Mouse (Mus musculus): Measurements from ENCODE around the gene Ap1s1. TPM values are rescaled to one million over a fixed set of nuclear protein-coding genes. Genes with fewer than 3 reads are reported as not detected.

Ap1s1 gene
- total and polyA plus RNA-seq, 2 experiments from 2014 or later = 105 to 335 TPM

DNA sequence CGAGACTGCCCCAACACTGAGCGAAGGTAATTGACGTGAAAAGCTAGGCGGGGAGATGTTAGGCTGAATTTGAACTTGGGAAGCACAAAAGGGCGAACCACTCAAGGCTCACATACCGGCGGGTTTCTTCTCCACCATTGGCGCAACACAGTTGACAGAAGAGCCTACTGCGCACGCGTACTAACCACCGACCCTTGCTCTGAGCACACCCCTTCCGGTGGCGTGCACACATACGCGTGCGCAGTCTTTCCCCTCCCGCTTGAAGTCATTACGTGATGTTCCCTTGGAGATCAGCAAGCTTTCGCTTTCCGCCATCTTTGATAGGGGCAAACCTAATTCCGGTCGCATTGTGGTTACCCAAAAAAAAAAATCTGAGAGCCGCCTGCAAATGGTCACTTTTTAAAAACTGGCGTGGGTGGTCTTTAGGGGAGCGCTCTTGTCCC lies 59.2 kb downstream of the Ap1s1 start, which contains the start of gene Plod3:
Plod3 (plus strand) TSS at position 325 of the 443 bp plus-strand sequence.
- DNase-seq = peak; percentile 100
- Histone ChIP-seq H3K4me1 (ENCODE audit: insufficient read depth) (peaks cover 3% of the 10 kb centered on the region; the same call in 1 of the 2 replicates), H3K27ac (ENCODE audit: low read depth, low read length) (peak within 1 kb of the TSS; percentile 96), H3K27me3 (ENCODE audit: insufficient read depth, low read length) (no peaks in the 10 kb centered on the region), H3K4me3 (ENCODE audit: low read depth, low read length) (peak within 1 kb of the TSS; percentile 98), H3K9me3 (ENCODE audit: low read length) (no peaks in the 10 kb centered on the region), H3K9ac (peak within 1 kb of the TSS; percentile 99), H3K36me3 (ENCODE audit: insufficient read depth) (peaks cover 54% of the 10 kb centered on the region), H3K4me2 (ENCODE audit: low read depth) (peak within 1 kb of the TSS; percentile 91)
- TF ChIP-seq CTCF (IDR thresholded peaks at IDR 0.05; ENCODE audit: low read depth) = no peak; the same call in none of the 2 replicates
- peak; percentile 97 for ATAC-seq
- under 1% methylated on average over 26 of the region's 26 CpGs for WGBS

MicroRNAs within 50 kb of the gene (microRNA counts, 519-probe panel; counts per million panel counts)
- microRNA mmu-miR-702 = not detected

Small RNA genes lying within 50 kb of the gene (microRNA-seq; reads per million reads assigned to microRNA genes)
- gene Mir702 = 73.8 to 97.4 reads per million in 2 experiments

Other genes with a start within 250 kb of the Ap1s1 start
- gene Col26a1, start 162.9 kb downstream of the Ap1s1 start, total RNA-seq (2014; rRNA removed) = 39.9 and 43.7 TPM in 2 replicates
- 24.3 and 27.1 TPM in 2 replicates for gene Col26a1, start 162.9 kb downstream of the Ap1s1 start, polyA plus RNA-seq (2015; fragmentation: Nextera tagmentation; extraction: Ambion mirVana)
- gene Ift22, start 138.0 kb downstream of the Ap1s1 start, total RNA-seq (2014; rRNA removed) = 30.7 and 35.9 TPM in 2 replicates
- gene Ift22, start 138.0 kb downstream of the Ap1s1 start, polyA plus RNA-seq (2015; fragmentation: Nextera tagmentation; extraction: Ambion mirVana) = 125 and 134 TPM in 2 replicates
- 221 and 299 TPM in 2 replicates for gene Fis1, start 92.9 kb downstream of the Ap1s1 start, total RNA-seq (2014; rRNA removed)
- gene Fis1, start 92.9 kb downstream of the Ap1s1 start, polyA plus RNA-seq (2015; fragmentation: Nextera tagmentation; extraction: Ambion mirVana) = 377 and 441 TPM in 2 replicates
- gene Cldn15, start 79.5 kb downstream of the Ap1s1 start, total RNA-seq (2014; rRNA removed) = 0.33 and 0.38 TPM in 2 replicates
- 0.13 and 0.15 TPM in 2 replicates for gene Cldn15, start 79.5 kb downstream of the Ap1s1 start, polyA plus RNA-seq (2015; fragmentation: Nextera tagmentation; extraction: Ambion mirVana)
- gene Plod3, start 59.1 kb downstream of the Ap1s1 start, total RNA-seq (2014; rRNA removed) = 46.6 and 55.2 TPM in 2 replicates
- gene Plod3, start 59.1 kb downstream of the Ap1s1 start, polyA plus RNA-seq (2015; fragmentation: Nextera tagmentation; extraction: Ambion mirVana) = 18.2 and 21.7 TPM in 2 replicates
- gene Znhit1, start 58.1 kb downstream of the Ap1s1 start, total RNA-seq (2014; rRNA removed) = 66.1 and 96.9 TPM in 2 replicates
- 176 and 201 TPM in 2 replicates for gene Znhit1, start 58.1 kb downstream of the Ap1s1 start, polyA plus RNA-seq (2015; fragmentation: Nextera tagmentation; extraction: Ambion mirVana)
- gene Vgf, start 19.7 kb downstream of the Ap1s1 start, total RNA-seq (2014; rRNA removed) = 82.7 and 116 TPM in 2 replicates
- gene Vgf, start 19.7 kb downstream of the Ap1s1 start, polyA plus RNA-seq (2015; fragmentation: Nextera tagmentation; extraction: Ambion mirVana) = 26.7 and 40.0 TPM in 2 replicates
- gene Serpine1, start 26.1 kb upstream of the Ap1s1 start, total RNA-seq (2014; rRNA removed) = 1.2 and 3.1 TPM in 2 replicates
- gene Serpine1, start 26.1 kb upstream of the Ap1s1 start, polyA plus RNA-seq (2015; fragmentation: Nextera tagmentation; extraction: Ambion mirVana) = 0.06 and 0.28 TPM in 2 replicates
- gene Trim56, start 70.1 kb upstream of the Ap1s1 start, total RNA-seq (2014; rRNA removed) = 4.0 and 5.7 TPM in 2 replicates
- gene Trim56, start 70.1 kb upstream of the Ap1s1 start, polyA plus RNA-seq (2015; fragmentation: Nextera tagmentation; extraction: Ambion mirVana) = 1.1 and 2.3 TPM in 2 replicates
- gene Muc3, start 103.2 kb upstream of the Ap1s1 start, total RNA-seq (2014; rRNA removed) = not detected in 2 replicates
- not detected in 2 replicates for gene Muc3, start 103.2 kb upstream of the Ap1s1 start, polyA plus RNA-seq (2015; fragmentation: Nextera tagmentation; extraction: Ambion mirVana)
- gene Muc3a, start 166.3 kb upstream of the Ap1s1 start, total RNA-seq (2014; rRNA removed) = 0.10 and 0.31 TPM in 2 replicates
- 0.13 TPM in 2 replicates for gene Muc3a, start 166.3 kb upstream of the Ap1s1 start, polyA plus RNA-seq (2015; fragmentation: Nextera tagmentation; extraction: Ambion mirVana)
- 48.4 and 73.2 TPM in 2 replicates for gene Ache, start 241.4 kb upstream of the Ap1s1 start, total RNA-seq (2014; rRNA removed)
- gene Ache, start 241.4 kb upstream of the Ap1s1 start, polyA plus RNA-seq (2015; fragmentation: Nextera tagmentation; extraction: Ambion mirVana) = 44.3 and 69.1 TPM in 2 replicates
- 15.2 and 16.2 TPM in 2 replicates for gene Ufsp1, start 248.5 kb upstream of the Ap1s1 start, total RNA-seq (2014; rRNA removed)
- 15.8 and 23.4 TPM in 2 replicates for gene Ufsp1, start 248.5 kb upstream of the Ap1s1 start, polyA plus RNA-seq (2015; fragmentation: Nextera tagmentation; extraction: Ambion mirVana)

Data from forebrain, postnatal 0 days (tissue).